9 mouse cellular contexts compared by ENCODE assay signal in genomic region chr7:49882694-49883389, GRCm38 (mm10). TPM values are rescaled to one million over a fixed set of nuclear protein-coding genes. Genes with fewer than 3 reads are reported as not detected.
DNase-seq lines count a peak whose midpoint lies in the region; ATAC-seq lines count a peak whose summit lies in the region.
"Had no signal": no experiment of that assay in that cellular context is flagged by ENCODE, and none has a peak within 500 bp of the region (broad histone marks: within the 10 kb centered on the region; RNA-seq: fewer than 3 reads in every experiment).

No protein-coding gene starts in this region.

- H3K4me1 ChIP-seq in heart, embryonic 10.5 days: peaks cover 11% of the 10 kb centered on the region
- H3K4me1 ChIP-seq in limb, embryonic 11.5 days (ENCODE audit: control insufficient read depth, insufficient read depth, low read length): peaks cover 2% of the 10 kb centered on the region; the same call in 1 of the 2 replicates
- peaks cover 8% of the 10 kb centered on the region for H3K4me1 ChIP-seq in stomach, embryonic 16.5 days (ENCODE audit: control insufficient read depth, insufficient read depth, low read length)

- no peaks in the 10 kb centered on the region for H3K9me3 ChIP-seq in heart, embryonic 10.5 days
- H3K9me3 ChIP-seq in limb, embryonic 11.5 days (ENCODE audit: control insufficient read depth, low read length): no peaks in the 10 kb centered on the region
- no peaks in the 10 kb centered on the region for H3K9me3 ChIP-seq in stomach, embryonic 16.5 days (replicated peaks; ENCODE audit: control insufficient read depth, low read length)

- H3K9ac ChIP-seq in limb, embryonic 11.5 days (ENCODE audit: low read length): no peak overlapping the region
- H3K9ac ChIP-seq in stomach, embryonic 16.5 days (ENCODE audit: low read length): no peak overlapping the region

- 0 out of 2 replicates have a peak, but pooled peaks have one; percentile 70 for ATAC-seq in limb, embryonic 11.5 days (ENCODE audit: insufficient number of reproducible peaks, low FRiP score, low TSS enrichment, low read depth)
- ATAC-seq in stomach, embryonic 16.5 days (ENCODE audit: insufficient read depth, low FRiP score): 0 out of 2 replicates have a peak, but pooled peaks have one; percentile 37

- H3K27me3 ChIP-seq in heart, embryonic 10.5 days (ENCODE audit: insufficient read depth, poor library complexity, severe bottlenecking): no peaks in the 10 kb centered on the region
- no peaks in the 10 kb centered on the region for H3K27me3 ChIP-seq in limb, embryonic 11.5 days (ENCODE audit: control insufficient read depth, insufficient read depth, low read length)
- H3K27me3 ChIP-seq in stomach, embryonic 16.5 days (ENCODE audit: control insufficient read depth, insufficient read depth, low read length): no peaks in the 10 kb centered on the region

- peak overlapping the region; percentile 10; the same call in 1 of the 2 replicates for H3K4me2 ChIP-seq in limb, embryonic 11.5 days (ENCODE audit: low read depth, severe bottlenecking)
- peak overlapping the region; percentile 12; the same call in 1 of the 2 replicates for H3K4me2 ChIP-seq in stomach, embryonic 16.5 days (ENCODE audit: low read depth, low read length)

- 0 out of 2 replicates have a peak overlapping the region, but pooled peaks have one; percentile 19 for H3K4me3 ChIP-seq in heart, embryonic 10.5 days
- no peak overlapping the region for H3K4me3 ChIP-seq in limb, embryonic 11.5 days (ENCODE audit: low read depth, low read length)
- H3K4me3 ChIP-seq in stomach, embryonic 16.5 days (replicated peaks; ENCODE audit: low read length): no peak overlapping the region

- no peak overlapping the region for H3K27ac ChIP-seq in heart, embryonic 10.5 days
- no peak overlapping the region for H3K27ac ChIP-seq in limb, embryonic 11.5 days (replicated peaks; ENCODE audit: low read depth, low read length)
- no peak overlapping the region for H3K27ac ChIP-seq in stomach, embryonic 16.5 days (ENCODE audit: low read length)

- no peak for DNase-seq in heart, embryonic 10.5 days (ENCODE audit: low spot score)
- no peak for DNase-seq in heart, adult 8-10 months (ENCODE audit: low spot score)
- peak; percentile 1 for DNase-seq in ovary, postnatal 14 days (ENCODE audit: low spot score)
- DNase-seq in ovary, postnatal 10 days (ENCODE audit: low spot score): no peak
- peak; percentile 33 for DNase-seq in limb, embryonic 11.5 days (ENCODE audit: low spot score)
- no peak for DNase-seq in testis, postnatal 10 days (ENCODE audit: low spot score)
- DNase-seq in adrenal gland, postnatal 10 days: no peak

- 22% methylated on average over 16 of the region's 16 CpGs for WGBS in heart, embryonic 10.5 days
- 26% methylated on average over 16 of the region's 16 CpGs for WGBS in limb, embryonic 11.5 days
- WGBS in stomach, embryonic 16.5 days: 15% methylated on average over 16 of the region's 16 CpGs

- H3K36me3 ChIP-seq in heart, embryonic 10.5 days: no peaks in the 10 kb centered on the region
- H3K36me3 ChIP-seq in limb, embryonic 11.5 days (ENCODE audit: control insufficient read depth, insufficient read depth, low read length): no peaks in the 10 kb centered on the region
- no peaks in the 10 kb centered on the region for H3K36me3 ChIP-seq in stomach, embryonic 16.5 days (ENCODE audit: control insufficient read depth, insufficient read depth, low read length)

RNA-seq across cellular contexts. Expression of gene Slc6a5, which starts 27.1 kb away (rescaled TPM):
- polyA plus RNA-seq in heart, embryonic 10.5 days (2016; fragmentation: Nextera tagmentation; extraction: Ambion mirVana): not detected in 2 replicates
- total RNA-seq in heart, adult 8-10 months (2022): not detected
- polyA plus RNA-seq in limb, embryonic 11.5 days (2014; fragmentation: Nextera tagmentation; extraction: Ambion mirVana): not detected in 2 replicates
- polyA plus RNA-seq in stomach, embryonic 16.5 days (2015; fragmentation: Nextera tagmentation; extraction: Ambion mirVana): 0.05 TPM in 1 of 2 replicates, not detected in the other
- 1 to 10 TPM in 1 of 2 experiments, under 1 TPM in 1; 0.58 to 1.7 TPM for total RNA-seq in adrenal gland, postnatal 10 days (2021)
- total RNA-seq: neutrophil, adult 5-6 weeks had no signal

Comparison
In these comparisons a context has a peak if more than half of its experiments do, and no peak if none do; other contexts are left out.
1. DNase-seq: peak in ovary, postnatal 14 days (single experiment) and limb, embryonic 11.5 days (single experiment); none in heart, embryonic 10.5 days (single experiment), heart, adult 8-10 months (single experiment), ovary, postnatal 10 days (single experiment), testis, postnatal 10 days (single experiment) and adrenal gland, postnatal 10 days (single experiment).